Mouse (Mus musculus) embryonic facial prominence, embryonic 14.5 days (tissue): ENCODE data around the gene Fnip1. TPM values are rescaled to one million over a fixed set of nuclear protein-coding genes. Genes with fewer than 3 reads are reported as not detected.
A peak's percentile ranks its signal among the peaks of the same experiment; 100 is the strongest.

ENCODE experiments used
- ATAC-seq: fragments of 200-750 bp; cut with Nextera tagmentation; 2 replicates; pipeline ENCODE4 v1.8.0; 2017; ENCODE audit warnings: low read depth, moderate number of reproducible peaks, moderate TSS enrichment
- DNase-seq: peaks from one replicate; pipeline ENCODE4 v3.0.0-alpha.2; 2015; ENCODE audit warnings: low spot score
- H3K27ac ChIP-seq: fragments of 300-500 bp; sonication (generic); replicated peaks from 2 replicates; pipeline ENCODE4 v1.5.1; 2014; ENCODE audit warnings: low read depth, mild to moderate bottlenecking, low read length, moderate library complexity
- H3K27me3 ChIP-seq: fragments of 300-500 bp; sonication (generic); replicated peaks from 2 replicates; pipeline ENCODE4 v1.6.1; 2014; ENCODE audit warnings: low read length; ENCODE audit not compliant: control insufficient read depth, insufficient read depth
- H3K36me3 ChIP-seq: fragments of 300-500 bp; sonication (generic); 2 replicates; pipeline ENCODE4 v1.6.1; 2014; ENCODE audit warnings: low read length, mixed read lengths; ENCODE audit not compliant: control insufficient read depth, insufficient read depth
- H3K4me1 ChIP-seq: fragments of 300-500 bp; sonication (generic); 2 replicates; pipeline ENCODE4 v1.6.1; 2014; ENCODE audit warnings: antibody characterized with exemption, low read length; ENCODE audit not compliant: control insufficient read depth, insufficient read depth
- H3K4me2 ChIP-seq: fragments of 300-500 bp; sonication (generic); 2 replicates; pipeline ENCODE4 v1.6.1; 2014; ENCODE audit warnings: low read depth, mild to moderate bottlenecking, low read length, moderate library complexity, mixed read lengths
- H3K4me3 ChIP-seq: fragments of 300-500 bp; sonication (generic); 2 replicates; pipeline ENCODE4 v1.5.1; 2014; ENCODE audit warnings: low read depth, mild to moderate bottlenecking, low read length
- H3K9ac ChIP-seq: fragments of 300-500 bp; sonication (generic); 2 replicates; pipeline ENCODE4 v1.6.1; 2014; ENCODE audit warnings: low read depth, mild to moderate bottlenecking, low read length, moderate library complexity, mixed read lengths
- H3K9me3 ChIP-seq: fragments of 300-500 bp; sonication (generic); 2 replicates; pipeline ENCODE4 v1.6.1; 2016; ENCODE audit warnings: low read length; ENCODE audit not compliant: control insufficient read depth
- WGBS: fragments of 180-500 bp; shearing (Covaris S2); extraction: QIAGEN DNeasy Blood & Tissue Kit; methylation state at CpG from one replicate; pipeline ENCODE4 v1.1.7; 2014; 5-methylcytosine and 5-hydroxymethylcytosine counted together
- polyA plus RNA-seq: library from polyadenylated mRNA; unstranded; fragments of >200 nt; fragmentation: Nextera tagmentation; extraction: Ambion mirVana; gene quantifications from 2 replicates; pipeline ENCODE4 v1.2.1, GENCODE M21; 2014

Fnip1 gene
- polyA plus RNA-seq, 1 experiment from 2014 or later = 14.7 TPM

DNA sequence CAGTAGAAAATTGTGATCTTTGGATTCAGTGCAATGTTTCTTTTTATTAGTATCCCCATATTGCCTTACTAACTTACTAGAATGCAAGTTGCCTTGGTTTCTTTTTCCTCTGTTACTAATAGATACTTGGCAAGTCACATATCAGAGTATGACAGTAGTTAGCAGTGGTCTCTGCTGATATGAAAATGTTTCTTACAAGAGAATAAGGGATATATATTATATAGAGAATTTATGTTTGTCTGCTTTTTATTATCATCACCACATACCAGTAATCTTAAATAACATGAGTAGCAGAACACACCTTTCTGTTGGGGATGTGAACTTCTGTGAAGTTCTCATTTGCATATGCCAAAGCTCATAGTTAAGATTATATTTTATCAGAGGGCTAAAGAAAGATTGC, 104.4 kb downstream of the Fnip1 start:
- ATAC-seq = no peak

DNA sequence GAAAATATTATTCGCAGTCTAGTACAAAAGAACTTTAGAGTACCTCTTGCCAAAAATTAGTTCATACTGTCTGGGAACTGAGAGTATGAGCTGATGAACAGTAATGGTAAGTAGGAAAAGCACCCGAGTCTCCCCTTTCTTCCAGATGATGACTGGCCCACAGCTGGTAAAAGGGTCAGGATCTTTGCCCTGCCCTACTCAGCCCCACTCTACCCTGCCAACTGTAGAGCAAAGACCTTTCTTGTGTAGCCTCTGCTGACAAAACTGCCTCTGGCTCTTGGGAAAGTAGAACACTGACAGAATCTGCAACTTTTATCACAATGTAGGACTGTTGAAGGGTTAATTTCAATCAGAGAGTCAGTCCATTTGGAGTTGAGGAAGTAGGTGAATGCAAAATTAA, 117.0 kb downstream of the Fnip1 start:
- Histone ChIP-seq H3K27me3 (no peaks in the 10 kb centered on the region), H3K9me3 (no peaks in the 10 kb centered on the region), H3K4me2 (no peak overlapping the region), H3K4me1 (no peaks in the 10 kb centered on the region), H3K4me3 (no peak overlapping the region), H3K9ac (no peak overlapping the region), H3K36me3 (no peaks in the 10 kb centered on the region), H3K27ac (no peak overlapping the region)
- ATAC-seq (no peak), DNase-seq (no peak)
- 71% methylated on average over 2 of the region's 2 CpGs for WGBS

More for the DNA sequence above, 104.4 kb downstream of the Fnip1 start:
- Histone ChIP-seq H3K4me1 (no peaks in the 10 kb centered on the region), H3K4me2 (no peak overlapping the region), H3K27ac (no peak overlapping the region), H3K9ac (no peak overlapping the region), H3K36me3 (0 out of 2 replicates have a peak, but pooled peaks cover 5% of the 10 kb centered on the region), H3K4me3 (no peak overlapping the region), H3K27me3 (no peaks in the 10 kb centered on the region), H3K9me3 (no peaks in the 10 kb centered on the region)
- no peak for DNase-seq

DNA sequence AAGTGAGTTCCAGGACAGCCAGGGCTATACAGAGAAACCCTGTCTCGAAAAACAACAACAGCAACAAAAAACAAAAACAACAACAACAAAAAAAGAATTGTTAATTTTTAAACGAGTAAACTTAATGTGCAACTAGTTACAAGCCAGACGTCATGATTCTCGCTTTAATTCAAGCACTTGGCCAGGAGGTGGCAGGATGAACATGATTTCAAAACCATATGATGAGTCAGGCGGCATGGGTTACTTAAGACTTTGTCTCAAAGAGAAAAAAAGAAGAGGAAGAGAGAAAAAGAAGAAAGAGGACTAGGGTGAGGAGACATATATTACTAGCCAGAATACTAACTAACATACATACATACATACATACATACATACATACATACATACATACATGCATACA, 124.8 kb downstream of the Fnip1 start:
- Histone ChIP-seq H3K9me3 (no peaks in the 10 kb centered on the region), H3K9ac (no peak overlapping the region), H3K4me2 (no peak overlapping the region), H3K27ac (no peak overlapping the region), H3K4me1 (no peaks in the 10 kb centered on the region), H3K4me3 (no peak overlapping the region), H3K36me3 (0 out of 2 replicates have a peak, but pooled peaks cover 2% of the 10 kb centered on the region), H3K27me3 (no peaks in the 10 kb centered on the region)
- no peak for ATAC-seq
- 84% methylated on average over 5 of the region's 5 CpGs for WGBS
- peak; percentile 26 for DNase-seq

Other genes with a start within 250 kb of the Fnip1 start
- not detected in 2 replicates for gene Csf2, start 188.5 kb upstream of the Fnip1 start, polyA plus RNA-seq
- gene Il3, start 170.9 kb upstream of the Fnip1 start, polyA plus RNA-seq = not detected in 2 replicates
- 2.3 and 3.2 TPM in 2 replicates for gene Acsl6, start 134.4 kb upstream of the Fnip1 start, polyA plus RNA-seq
- gene Meikin, start 67.5 kb upstream of the Fnip1 start, polyA plus RNA-seq = not detected in 2 replicates
- 24.0 and 27.1 TPM in 2 replicates for gene Rapgef6, start 84.6 kb downstream of the Fnip1 start, polyA plus RNA-seq